In genomic region chr5:109795967-109796652, GRCm38 (mm10) we compare ENCODE assay signal across 7 mouse cellular contexts. TPM values are rescaled to one million over a fixed set of nuclear protein-coding genes. Genes with fewer than 3 reads are reported as not detected.
DNase-seq lines count a peak whose midpoint lies in the region; ATAC-seq and TF ChIP-seq lines count a peak whose summit lies in the region.
"Not testable (repeated sequence)": the region's sequence is repeated elsewhere in the genome, so short reads cannot be mapped to it uniquely, and the experiment has no call there.

No protein-coding gene starts in this region.

- TF ChIP-seq POLR2A in small intestine, adult 2 months (IDR thresholded peaks at IDR 0.05; ENCODE audit: low read depth, low read length) = peak; percentile 33; the same call in 1 of the 2 replicates

- H3K4me3 ChIP-seq in embryonic facial prominence, embryonic 12.5 days = peak overlapping the region; percentile 56
- H3K4me3 ChIP-seq in midbrain, embryonic 11.5 days (ENCODE audit: low read depth, low read length) = peak overlapping the region; percentile 49
- peak overlapping the region; percentile 96 for H3K4me3 ChIP-seq in small intestine, adult 2 months (ENCODE audit: low read depth, low read length)

- not testable (repeated sequence) for H3K27ac ChIP-seq in embryonic facial prominence, embryonic 12.5 days; midbrain, embryonic 11.5 days (ENCODE audit: low read depth, low read length)
- H3K27ac ChIP-seq in small intestine, adult 2 months (ENCODE audit: insufficient read depth, low read depth, low read length) = peak overlapping the region; percentile 35; the same call in 1 of the 2 replicates

- not testable (repeated sequence) for H3K4me1 ChIP-seq in embryonic facial prominence, embryonic 12.5 days; midbrain, embryonic 11.5 days (ENCODE audit: control insufficient read depth, insufficient read depth, low read length); small intestine, adult 2 months (ENCODE audit: control insufficient read depth, insufficient read depth, insufficient read length, low read length)

- H3K9ac ChIP-seq in embryonic facial prominence, embryonic 12.5 days = peak overlapping the region; percentile 66
- H3K9ac ChIP-seq in midbrain, embryonic 11.5 days (ENCODE audit: low read length) = peak overlapping the region; percentile 68

- H3K9me3 ChIP-seq in embryonic facial prominence, embryonic 12.5 days; midbrain, embryonic 11.5 days (ENCODE audit: control insufficient read depth, low read length): not testable (repeated sequence)

- not testable (repeated sequence) for H3K27me3 ChIP-seq in embryonic facial prominence, embryonic 12.5 days; midbrain, embryonic 11.5 days (ENCODE audit: control insufficient read depth, insufficient read depth, low read length); small intestine, adult 2 months (ENCODE audit: control insufficient read depth, insufficient read depth, low read length)

- peak; percentile 66 for DNase-seq in adrenal gland, postnatal 14 days
- DNase-seq in heart, adult 11 months = peak; percentile 98
- DNase-seq in kidney, adult 11 months = peak; percentile 66
- DNase-seq in left cerebral cortex, postnatal 4 days = peak; percentile 10
- DNase-seq in midbrain, embryonic 11.5 days (ENCODE audit: low spot score, missing footprints) = peak; percentile 92

- 2% methylated on average over 25 of the region's 25 CpGs for WGBS in embryonic facial prominence, embryonic 12.5 days
- 1% methylated on average over 25 of the region's 25 CpGs for WGBS in midbrain, embryonic 11.5 days
- WGBS in small intestine, adult 2 months = under 1% methylated on average over 25 of the region's 25 CpGs

- not testable (repeated sequence) for H3K36me3 ChIP-seq in embryonic facial prominence, embryonic 12.5 days; midbrain, embryonic 11.5 days (ENCODE audit: control insufficient read depth, insufficient read depth, low read length); small intestine, adult 2 months (ENCODE audit: control insufficient read depth, insufficient read depth, low read length)

- peak; percentile 90 for ATAC-seq in embryonic facial prominence, embryonic 12.5 days (ENCODE audit: insufficient number of reproducible peaks, insufficient read depth, low FRiP score, low TSS enrichment)
- ATAC-seq in midbrain, embryonic 11.5 days (ENCODE audit: low FRiP score) = peak; percentile 98

- intact Hi-C loops in left cerebral cortex, postnatal 4 days (cut with DNase I) = not testable (repeated sequence)

- TF ChIP-seq CTCF in small intestine, adult 2 months (IDR thresholded peaks at IDR 0.05; ENCODE audit: extremely low read depth, insufficient read length, insufficient replicate concordance, low read depth, low read length) = not testable (repeated sequence)

- H3K4me2 ChIP-seq in embryonic facial prominence, embryonic 12.5 days (replicated peaks) = peak overlapping the region; percentile 63
- H3K4me2 ChIP-seq in midbrain, embryonic 11.5 days = peak overlapping the region; percentile 53

RNA-seq across cellular contexts. Expression of gene 4930522L14Rik, which starts 44.4 kb away (rescaled TPM):
- 6.0 and 6.2 TPM in 2 replicates for total RNA-seq in adrenal gland, postnatal 14 days (2021)
- 6.3 and 7.7 TPM in 2 replicates for polyA plus RNA-seq in embryonic facial prominence, embryonic 12.5 days (2016; fragmentation: Nextera tagmentation; extraction: Ambion mirVana)
- total RNA-seq in left cerebral cortex, postnatal 4 days (2021) = 1 to 10 TPM; 2.9 to 3.9 TPM
- 7.5 and 10.8 TPM in 2 replicates for polyA plus RNA-seq in midbrain, embryonic 11.5 days (2014; fragmentation: Nextera tagmentation; extraction: Ambion mirVana)
- 0.24 TPM in 1 of 2 replicates, not detected in the other for polyA plus RNA-seq in small intestine, adult 2 months (2012; rRNA removed)

Comparison
In these comparisons a context has a peak if more than half of its experiments do, and no peak if none do; other contexts are left out.
1. DNase-seq: peak in every context shown above with its lines; median percentile 98 in heart, adult 11 months; 92 in midbrain, embryonic 11.5 days; 66 in adrenal gland, postnatal 14 days; 66 in kidney, adult 11 months; 10 in left cerebral cortex, postnatal 4 days.